Mouse (Mus musculus): ENCODE measurements around the gene Rbm28. TPM values are rescaled to one million over a fixed set of nuclear protein-coding genes. Genes with fewer than 3 reads are reported as not detected.
A peak's percentile ranks its signal among the peaks of the same experiment; 100 is the strongest.

The Rbm28 gene
- polyA plus RNA-seq, 1 experiment from 2014 or later, result 6.6 TPM

- Histone ChIP-seq H3K4me2 (ENCODE audit: low read depth, low read length) (no peak overlapping the region), H3K27ac (ENCODE audit: low read depth) (no peak overlapping the region), H3K9me3 (ENCODE audit: low read length) (no peaks in the 10 kb centered on the region), H3K27me3 (ENCODE audit: insufficient read depth, low read length) (no peaks in the 10 kb centered on the region; the same call in 1 of the 2 replicates), H3K9ac (replicated peaks) (no peak overlapping the region), H3K4me1 (ENCODE audit: insufficient read depth) (peaks cover 4% of the 10 kb centered on the region; the same call in 1 of the 2 replicates), H3K4me3 (ENCODE audit: low read depth, low read length) (no peak overlapping the region), H3K36me3 (replicated peaks; ENCODE audit: insufficient read depth, low read length) (no peaks in the 10 kb centered on the region)
- TF ChIP-seq EP300 (IDR thresholded peaks at IDR 0.05; ENCODE audit: low read depth) (no peak), CTCF (IDR thresholded peaks at IDR 0.05; ENCODE audit: low read depth) (no peak)
- WGBS (ENCODE audit: insufficient replicate concordance), result 62% methylated on average over 5 of the region's 5 CpGs
- DNase-seq (peak; percentile 15), ATAC-seq (no peak)
These were observed 31.3 kb upstream of the Rbm28 start for GRCm38 (mm10) chr6:29195846-29196698.

GRCm38 (mm10) chr6:29195146-29195545 lies 30.3 kb upstream of the Rbm28 start:
- Histone ChIP-seq H3K9ac (replicated peaks) (no peak overlapping the region), H3K4me2 (ENCODE audit: low read depth, low read length) (no peak overlapping the region), H3K4me3 (ENCODE audit: low read depth, low read length) (no peak overlapping the region), H3K36me3 (replicated peaks; ENCODE audit: insufficient read depth, low read length) (no peaks in the 10 kb centered on the region), H3K4me1 (ENCODE audit: insufficient read depth) (peaks cover 4% of the 10 kb centered on the region; the same call in 1 of the 2 replicates), H3K9me3 (ENCODE audit: low read length) (no peaks in the 10 kb centered on the region), H3K27ac (ENCODE audit: low read depth) (no peak overlapping the region), H3K27me3 (ENCODE audit: insufficient read depth, low read length) (no peaks in the 10 kb centered on the region; the same call in 1 of the 2 replicates)
- DNase-seq, result peak; percentile 3
- WGBS (ENCODE audit: insufficient replicate concordance), result 73% methylated on average over 5 of the region's 5 CpGs
- TF ChIP-seq CTCF (IDR thresholded peaks at IDR 0.05; ENCODE audit: low read depth) (no peak), EP300 (IDR thresholded peaks at IDR 0.05; ENCODE audit: low read depth) (no peak)
- no peak for ATAC-seq

GRCm38 (mm10) chr6:29193961-29194750 lies 29.4 kb upstream of the Rbm28 start:
- 41% methylated on average over 15 of the region's 15 CpGs for WGBS (ENCODE audit: insufficient replicate concordance)
- Histone ChIP-seq H3K27me3 (ENCODE audit: insufficient read depth, low read length) (no peaks in the 10 kb centered on the region; the same call in 1 of the 2 replicates), H3K9ac (replicated peaks) (no peak overlapping the region), H3K9me3 (ENCODE audit: low read length) (no peaks in the 10 kb centered on the region), H3K4me3 (ENCODE audit: low read depth, low read length) (no peak overlapping the region), H3K36me3 (replicated peaks; ENCODE audit: insufficient read depth, low read length) (no peaks in the 10 kb centered on the region), H3K4me1 (ENCODE audit: insufficient read depth) (peaks cover 4% of the 10 kb centered on the region; the same call in 1 of the 2 replicates), H3K4me2 (ENCODE audit: low read depth, low read length) (no peak overlapping the region), H3K27ac (ENCODE audit: low read depth) (no peak overlapping the region)
- DNase-seq, result peak; percentile 13
- no peak for ATAC-seq
- TF ChIP-seq CTCF (IDR thresholded peaks at IDR 0.05; ENCODE audit: low read depth), result no peak
- no peak for TF ChIP-seq EP300 (IDR thresholded peaks at IDR 0.05; ENCODE audit: low read depth)

GRCm38 (mm10) chr6:29187936-29188335 lies 23.1 kb upstream of the Rbm28 start:
- Histone ChIP-seq H3K4me3 (ENCODE audit: low read depth, low read length) (no peak overlapping the region), H3K9ac (replicated peaks) (no peak overlapping the region), H3K4me1 (ENCODE audit: insufficient read depth) (no peaks in the 10 kb centered on the region), H3K4me2 (ENCODE audit: low read depth, low read length) (no peak overlapping the region), H3K36me3 (replicated peaks; ENCODE audit: insufficient read depth, low read length) (no peaks in the 10 kb centered on the region), H3K27me3 (ENCODE audit: insufficient read depth, low read length) (no peaks in the 10 kb centered on the region), H3K27ac (ENCODE audit: low read depth) (no peak overlapping the region), H3K9me3 (ENCODE audit: low read length) (no peaks in the 10 kb centered on the region)
- ATAC-seq (no peak), DNase-seq (peak; percentile 4)
- WGBS (ENCODE audit: insufficient replicate concordance), result 25% methylated on average over 1 of the region's 1 CpGs
- TF ChIP-seq EP300 (IDR thresholded peaks at IDR 0.05; ENCODE audit: low read depth) (no peak; the same call in 1 of the 2 replicates), CTCF (IDR thresholded peaks at IDR 0.05; ENCODE audit: low read depth) (no peak)

GRCm38 (mm10) chr6:29179843-29180242 lies 15.0 kb upstream of the Rbm28 start:
- Histone ChIP-seq H3K9ac (replicated peaks) (no peak overlapping the region), H3K9me3 (ENCODE audit: low read length) (no peaks in the 10 kb centered on the region), H3K27ac (ENCODE audit: low read depth) (no peak overlapping the region), H3K27me3 (ENCODE audit: insufficient read depth, low read length) (peaks cover 60% of the 10 kb centered on the region), H3K4me1 (ENCODE audit: insufficient read depth) (no peaks in the 10 kb centered on the region), H3K36me3 (replicated peaks; ENCODE audit: insufficient read depth, low read length) (no peaks in the 10 kb centered on the region), H3K4me2 (ENCODE audit: low read depth, low read length) (peak overlapping the region; percentile 81; the same call in 1 of the 2 replicates), H3K4me3 (ENCODE audit: low read depth, low read length) (peak overlapping the region; percentile 52)
- ATAC-seq (no peak), DNase-seq (no peak)
- TF ChIP-seq EP300 (IDR thresholded peaks at IDR 0.05; ENCODE audit: low read depth) (no peak), CTCF (IDR thresholded peaks at IDR 0.05; ENCODE audit: low read depth) (no peak)
- WGBS (ENCODE audit: insufficient replicate concordance), result 45% methylated on average over 8 of the region's 8 CpGs

Measured in liver, postnatal 0 days (tissue).